Mouse (Mus musculus): ENCODE measurements at regions not wholly inside any gene's neighbourhood (a gene's known extent, or its start where the extent isn't known, plus 50 kb on each side); places are given as distances from the start of the nearest gene placed in this dataset.
A peak's percentile ranks its signal among the peaks of the same experiment; 100 is the strongest.

GRCm38 (mm10) chrX:99415701-99416100, 55.4 kb downstream of the Pja1 start:
- intact Hi-C loops (cut with DNase I), result no loop called here
- no peak for DNase-seq

GRCm38 (mm10) chrX:99410942-99411341, 60.1 kb downstream of the Pja1 start:
- DNase-seq, result no peak
- intact Hi-C loops (cut with DNase I), result no loop called here

GRCm38 (mm10) chrX:99409858-99410257, 61.2 kb downstream of the Pja1 start:
- no peak for DNase-seq
- intact Hi-C loops (cut with DNase I), result loop anchor here (10.0 kb wide), 1 partner anchor 245 kb away; no protein-coding TSS in a partner anchor

GRCm38 (mm10) chrX:99409331-99409730, 61.7 kb downstream of the Pja1 start:
- intact Hi-C loops (cut with DNase I), result loop anchor here (10.0 kb wide), 1 partner anchor 245 kb away; no protein-coding TSS in a partner anchor
- DNase-seq, result no peak

GRCm38 (mm10) chrX:99408804-99409203, 62.3 kb downstream of the Pja1 start:
- no peak for DNase-seq
- intact Hi-C loops (cut with DNase I), result loop anchor here (10.0 kb wide), 1 partner anchor 246 kb away; no protein-coding TSS in a partner anchor

- DNase-seq, result no peak
- intact Hi-C loops (cut with DNase I), result loop anchor here (10.0 kb wide), 1 partner anchor 249 kb away; no protein-coding TSS in a partner anchor
These were observed 65.2 kb downstream of the Pja1 start for GRCm38 (mm10) chrX:99405843-99406242.

GRCm38 (mm10) chrX:99403521-99404149, 67.4 kb downstream of the Pja1 start:
- intact Hi-C loops (cut with DNase I), result loop anchor here (10.0 kb wide), 1 partner anchor 251 kb away; no protein-coding TSS in a partner anchor
- DNase-seq, result no peak

GRCm38 (mm10) chrX:99402841-99403520, 68.1 kb downstream of the Pja1 start:
- peak in 1 of 2 experiments; percentile 38 for DNase-seq
- intact Hi-C loops (cut with DNase I), result loop anchor here (10.0 kb wide), 1 partner anchor 252 kb away; no protein-coding TSS in a partner anchor

- intact Hi-C loops (cut with DNase I), result no loop called here
- no peak for DNase-seq
These were observed 73.7 kb downstream of the Pja1 start for GRCm38 (mm10) chrX:99397344-99397743.

GRCm38 (mm10) chrX:99396180-99396579, 74.9 kb downstream of the Pja1 start:
- intact Hi-C loops (cut with DNase I), result no loop called here
- no peak for DNase-seq

- no peak for DNase-seq
- intact Hi-C loops (cut with DNase I), result no loop called here
These were observed 76.0 kb downstream of the Pja1 start for GRCm38 (mm10) chrX:99395067-99395466.

- intact Hi-C loops (cut with DNase I), result no loop called here
- no peak for DNase-seq
These were observed 79.4 kb downstream of the Pja1 start for GRCm38 (mm10) chrX:99391628-99392027.

- intact Hi-C loops (cut with DNase I), result no loop called here
- DNase-seq, result no peak
These were observed 80.6 kb downstream of the Pja1 start for GRCm38 (mm10) chrX:99390462-99390838.

GRCm38 (mm10) chrX:99389778-99390461, 81.2 kb downstream of the Pja1 start:
- intact Hi-C loops (cut with DNase I), result no loop called here
- no peak for DNase-seq

GRCm38 (mm10) chrX:99370711-99371110, 100.4 kb downstream of the Pja1 start:
- intact Hi-C loops (cut with DNase I), result no loop called here
- DNase-seq, result no peak

- intact Hi-C loops (cut with DNase I), result no loop called here
- peak; percentile 63 to 69 for DNase-seq
These were observed 101.7 kb downstream of the Pja1 start for GRCm38 (mm10) chrX:99369258-99369900.

- no peak for DNase-seq
- intact Hi-C loops (cut with DNase I), result no loop called here
These were observed 107.0 kb downstream of the Pja1 start for GRCm38 (mm10) chrX:99364072-99364471.

GRCm38 (mm10) chrX:99360095-99360890, 110.8 kb downstream of the Pja1 start:
- intact Hi-C loops (cut with DNase I), result no loop called here
- DNase-seq, result peak in 1 of 2 experiments; percentile 19

- peak; percentile 45 to 55 for DNase-seq
- intact Hi-C loops (cut with DNase I), result loop anchor here (1.0 to 5.0 kb wide), 5 partner anchors 66 to 223 kb away; no protein-coding TSS in a partner anchor
These were observed 112.3 kb downstream of the Pja1 start for GRCm38 (mm10) chrX:99358784-99359183.

- peak; percentile 24 to 33 for DNase-seq
- intact Hi-C loops (cut with DNase I), result loop anchor here (1.0 to 5.0 kb wide), 5 partner anchors 66 to 223 kb away; no protein-coding TSS in a partner anchor
These were observed 112.9 kb downstream of the Pja1 start for GRCm38 (mm10) chrX:99358051-99358617.

Measured in heart, postnatal 10 days (tissue).